Mouse (Mus musculus) layer of hippocampus, adult 9-11 months (tissue): ENCODE results near the gene Ugt1a7c.
"Not testable (repeated sequence)": the region's sequence is repeated elsewhere in the genome, so short reads cannot be mapped to it uniquely, and the experiment has no call there.

ENCODE experiments used
- DNase-seq: peaks from one replicate; pipeline ENCODE4 v3.0.0; 2022

The Ugt1a7c gene

DNA sequence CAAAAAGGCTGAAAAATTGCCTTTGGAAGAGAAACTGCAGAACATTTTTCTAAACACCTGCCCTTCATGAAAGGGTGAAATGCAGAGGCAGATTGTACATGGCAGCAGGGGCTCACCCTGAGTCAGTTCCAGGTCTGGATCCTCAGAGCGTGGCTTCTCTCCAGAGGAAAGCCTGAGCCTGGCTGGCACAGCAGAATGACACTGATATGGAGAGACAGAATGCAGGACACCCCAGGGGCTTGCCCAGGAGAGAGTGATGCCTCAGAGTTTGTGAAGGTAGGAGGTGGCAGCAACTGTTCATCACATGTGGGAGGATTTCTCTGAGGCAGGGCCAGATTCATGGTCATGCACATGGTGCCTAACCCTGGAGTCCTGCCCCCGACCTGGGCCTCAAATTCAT is 105.1 kb downstream of the Ugt1a7c start:
- no peak for DNase-seq

DNA sequence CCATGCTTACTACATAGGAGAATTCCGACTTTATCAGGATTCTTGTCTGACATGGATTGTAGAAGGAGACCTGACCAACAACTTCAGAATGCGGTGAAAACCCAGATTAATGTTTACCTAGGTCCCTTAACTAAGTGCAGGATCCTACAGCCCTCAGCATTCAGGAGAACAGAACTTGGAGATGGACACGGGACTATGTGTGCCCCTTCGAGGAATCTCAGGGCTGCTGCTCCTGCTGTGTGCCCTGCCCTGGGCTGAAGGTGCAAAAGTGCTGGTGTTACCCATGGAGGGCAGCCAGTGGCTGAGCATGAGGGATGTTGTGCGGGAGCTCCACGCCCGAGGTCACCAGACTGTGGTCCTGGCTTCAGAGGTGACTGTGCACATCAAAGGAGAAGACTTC is 105.6 kb downstream of the Ugt1a7c start, which contains the start of gene Ugt1a2:
Gene Ugt1a2, plus strand, starts transcription at position 146 of the 400 bp plus-strand sequence.
- DNase-seq = no peak

DNA sequence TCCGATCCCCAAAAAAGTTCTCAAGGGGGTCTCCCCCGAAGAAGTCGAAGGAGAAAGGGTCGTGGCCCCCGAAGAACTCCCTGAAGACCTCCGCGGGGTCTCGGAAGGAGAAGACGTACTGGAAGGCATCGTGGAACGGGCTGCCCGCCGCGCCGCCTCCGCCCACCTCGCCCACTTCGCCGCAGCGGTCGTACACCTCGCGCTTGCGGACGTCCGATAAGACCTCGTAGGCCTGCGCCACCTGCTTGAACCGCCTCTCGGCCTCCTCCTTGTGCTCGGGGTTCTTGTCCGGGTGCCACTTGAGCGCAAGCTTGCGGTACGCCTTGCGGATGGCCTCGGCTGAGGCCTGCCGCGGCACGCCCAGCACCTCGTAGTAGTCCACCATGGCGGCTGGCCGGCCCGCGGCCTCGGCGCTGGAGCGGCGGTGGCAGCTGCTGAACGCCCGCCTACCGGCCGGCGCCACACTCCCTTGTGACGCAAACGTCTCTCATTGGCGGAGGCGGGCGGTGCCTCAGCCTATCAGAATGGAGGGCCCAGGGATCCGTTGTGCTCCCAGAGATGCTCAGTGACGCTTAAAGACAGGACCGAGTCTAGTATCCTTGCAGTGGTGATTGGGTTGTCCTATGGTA is 110.5 kb downstream of the Ugt1a7c start, which contains the start of gene Dnajb3:
Gene Dnajb3, minus strand, starts transcription at position 489 of the 629 bp plus-strand sequence.
- DNase-seq = peak; percentile 89

DNA sequence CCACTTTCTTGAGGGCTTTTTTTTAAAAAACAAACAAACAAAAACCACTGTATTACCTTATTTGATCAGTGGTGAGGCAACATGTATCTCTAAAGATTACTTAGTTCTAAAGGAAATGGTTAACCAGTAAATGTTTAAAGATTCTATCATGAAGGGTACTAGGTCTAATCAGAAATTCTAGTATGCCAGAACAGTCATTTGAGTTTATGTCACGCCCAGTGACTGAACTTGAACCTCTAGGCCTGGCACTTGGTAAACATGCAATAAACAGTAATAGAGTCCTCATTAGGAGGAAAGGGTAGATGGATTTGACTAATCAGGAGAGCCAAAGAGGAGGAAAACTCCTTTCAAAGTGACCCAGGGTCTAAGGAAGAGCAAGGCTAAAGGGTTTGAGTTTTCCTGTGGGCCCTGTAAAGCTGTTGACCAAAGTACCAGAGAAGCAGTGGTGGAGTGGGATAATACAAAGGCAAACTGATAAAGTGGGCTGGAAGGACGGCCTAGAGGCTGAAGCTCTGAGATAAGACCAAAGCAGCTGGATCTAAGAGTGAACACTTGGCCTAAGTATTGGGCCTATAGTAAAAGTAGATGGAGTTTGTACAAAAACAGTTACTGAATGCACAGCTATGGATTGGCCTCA is 112.1 kb downstream of the Ugt1a7c start:
- no peak for DNase-seq

DNA sequence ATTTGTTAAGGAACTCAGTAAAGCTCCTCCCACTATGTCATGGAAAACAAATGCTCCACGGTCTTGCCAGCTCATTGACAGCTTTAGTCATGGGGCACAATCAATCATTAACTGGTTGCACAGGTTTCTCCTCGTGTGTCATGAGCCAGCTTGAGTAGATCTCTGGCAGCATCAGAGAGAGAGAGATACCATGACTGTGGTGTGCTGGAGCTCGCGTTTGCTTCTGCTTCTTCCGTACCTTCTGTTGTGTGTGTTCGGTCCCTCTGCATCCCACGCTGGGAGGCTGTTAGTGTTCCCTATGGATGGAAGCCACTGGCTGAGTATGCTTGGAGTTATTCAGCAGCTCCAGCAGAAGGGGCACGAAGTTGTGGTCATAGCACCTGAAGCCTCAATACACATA is 117.0 kb downstream of the Ugt1a7c start, which contains the start of gene Ugt1a1:
Gene Ugt1a1, plus strand, starts transcription at position 148 of the 400 bp plus-strand sequence.
- DNase-seq = no peak

DNA sequence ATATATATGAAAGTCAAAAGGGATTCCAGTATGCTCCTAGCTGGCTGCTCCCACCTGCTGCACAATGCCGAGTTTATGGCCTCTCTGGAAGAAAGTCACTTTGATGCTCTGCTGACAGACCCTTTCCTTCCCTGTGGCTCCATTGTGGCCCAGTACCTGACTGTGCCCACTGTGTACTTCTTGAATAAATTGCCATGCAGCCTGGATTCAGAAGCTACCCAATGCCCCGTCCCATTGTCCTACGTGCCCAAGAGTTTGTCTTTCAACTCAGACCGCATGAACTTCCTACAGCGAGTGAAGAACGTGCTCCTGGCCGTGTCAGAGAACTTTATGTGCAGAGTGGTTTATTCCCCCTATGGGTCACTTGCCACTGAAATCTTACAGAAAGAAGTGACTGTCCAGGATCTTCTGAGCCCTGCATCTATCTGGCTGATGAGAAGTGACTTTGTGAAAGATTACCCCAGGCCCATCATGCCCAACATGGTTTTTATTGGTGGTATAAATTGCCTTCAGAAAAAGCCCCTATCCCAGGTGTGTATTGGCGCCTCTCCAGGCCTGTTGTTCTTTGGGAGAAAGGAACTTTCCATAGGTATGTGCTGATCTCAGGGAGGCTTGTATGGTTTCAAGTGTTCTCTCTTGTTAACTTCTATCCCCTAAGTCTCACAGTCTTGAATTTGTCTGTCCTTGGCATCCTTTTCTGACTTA is 117.6 kb downstream of the Ugt1a7c start:
- DNase-seq = no peak

DNA sequence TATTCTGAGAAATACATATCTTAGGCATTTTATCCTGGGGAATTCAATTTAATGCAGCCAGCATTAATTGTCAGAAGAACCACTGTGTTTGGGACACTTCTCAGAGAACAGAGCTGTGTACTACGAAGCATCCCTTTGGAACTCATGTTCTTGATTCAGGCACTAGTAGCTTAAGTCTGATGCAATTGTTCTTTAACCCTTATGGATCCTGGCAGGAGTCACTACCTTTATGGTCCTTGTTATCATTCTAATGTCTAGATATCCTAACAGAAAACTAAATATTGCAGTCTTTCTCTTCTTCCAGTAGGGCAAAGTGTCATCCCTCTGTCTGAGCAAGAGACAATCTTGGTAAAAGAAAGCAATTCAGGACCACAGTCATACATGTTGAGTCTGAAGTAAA is 118.2 kb downstream of the Ugt1a7c start:
- DNase-seq = no peak

DNA sequence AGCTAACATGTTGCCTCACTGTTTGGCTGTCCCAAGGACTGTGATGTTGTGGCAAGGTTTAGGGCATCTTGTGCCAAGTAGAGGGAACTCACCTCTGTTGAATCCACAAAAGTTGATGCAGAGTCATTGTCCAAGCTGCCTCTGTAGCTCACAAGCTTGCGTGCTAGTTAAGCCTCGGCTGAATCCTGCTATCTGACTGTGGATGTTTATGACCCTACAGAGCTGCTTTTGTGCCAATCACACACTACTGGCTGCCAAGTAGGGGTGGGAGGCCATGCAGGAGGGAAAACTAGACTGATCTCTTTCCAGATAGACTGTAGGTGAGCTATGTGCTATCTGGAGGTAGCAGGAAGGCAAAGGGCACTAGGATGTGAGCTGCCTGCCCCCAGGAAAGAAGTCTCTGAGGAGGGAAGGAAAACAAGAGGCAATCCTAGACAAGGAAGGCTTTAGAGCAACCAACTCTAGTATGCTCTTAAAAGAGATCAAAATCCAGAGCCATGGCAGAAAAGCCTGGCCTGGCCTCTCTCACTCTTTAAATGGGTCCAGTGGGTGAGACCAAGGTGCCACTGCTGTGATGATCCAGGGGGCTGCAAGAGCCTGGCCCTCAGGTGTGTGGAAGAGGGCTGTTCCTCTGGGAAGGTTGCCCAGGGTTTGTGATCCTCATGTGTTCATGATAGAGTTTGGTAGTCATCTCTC is 119.1 kb downstream of the Ugt1a7c start:
- no peak for DNase-seq

DNA sequence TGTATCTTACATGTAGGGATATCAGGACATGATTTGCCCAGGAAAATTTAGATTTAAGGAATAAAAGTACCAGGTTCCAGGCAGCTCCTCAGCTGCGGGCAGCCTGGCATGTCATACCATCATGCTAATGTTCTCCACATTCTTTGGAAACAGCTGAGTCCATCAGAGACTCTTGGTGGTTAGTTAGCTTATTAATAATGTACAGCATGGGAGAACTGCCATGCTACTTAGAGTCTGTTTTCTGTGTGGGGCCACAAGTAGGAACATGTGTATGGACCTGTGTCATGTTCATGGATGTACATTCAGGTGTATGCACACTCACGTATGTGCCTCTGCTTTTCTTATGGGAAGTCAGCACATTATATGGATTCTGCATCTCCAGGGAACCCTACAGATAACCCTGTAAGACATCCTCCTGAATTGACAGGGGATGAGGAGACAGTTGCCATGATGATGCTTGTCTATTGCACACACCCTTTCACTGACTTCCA is 119.6 kb downstream of the Ugt1a7c start:
- DNase-seq = no peak

DNA sequence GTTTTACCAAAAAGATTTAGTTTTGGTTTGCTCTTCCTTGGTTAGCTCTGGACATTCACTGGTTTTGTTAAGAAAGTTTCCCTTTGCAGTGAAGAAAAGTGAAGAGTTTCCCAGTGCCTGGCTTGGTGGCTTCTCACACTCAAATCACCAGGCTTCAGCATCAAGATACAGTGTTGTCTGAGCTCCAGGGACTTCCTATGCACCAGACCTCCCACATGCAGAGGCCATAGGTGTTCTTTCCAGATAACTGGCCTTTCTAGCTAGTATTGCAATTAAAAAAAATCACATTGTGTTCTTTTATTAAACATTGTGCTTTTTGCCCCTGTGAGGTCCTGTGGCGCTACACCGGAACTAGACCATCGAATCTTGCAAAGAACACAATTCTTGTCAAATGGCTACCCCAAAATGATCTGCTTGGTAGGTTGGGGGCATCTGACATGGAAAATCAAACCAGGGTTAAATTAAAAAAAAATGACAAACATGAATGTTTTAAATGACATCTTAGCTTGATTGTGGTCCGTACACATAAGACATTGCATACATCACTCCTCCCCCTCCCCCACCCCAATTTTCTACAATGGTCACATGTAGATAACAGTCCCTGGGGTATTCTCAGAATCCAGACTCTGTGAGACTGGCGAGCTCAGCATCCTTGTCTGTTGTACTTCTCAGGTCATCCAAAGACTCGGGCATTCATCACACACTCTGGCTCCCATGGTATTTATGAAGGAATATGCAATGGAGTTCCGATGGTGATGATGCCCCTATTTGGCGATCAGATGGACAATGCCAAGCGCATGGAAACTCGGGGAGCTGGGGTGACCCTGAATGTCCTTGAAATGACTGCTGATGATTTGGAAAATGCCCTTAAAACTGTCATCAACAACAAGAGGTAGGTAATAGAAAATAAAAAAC is 120.9 kb downstream of the Ugt1a7c start:
- no peak for DNase-seq

DNA sequence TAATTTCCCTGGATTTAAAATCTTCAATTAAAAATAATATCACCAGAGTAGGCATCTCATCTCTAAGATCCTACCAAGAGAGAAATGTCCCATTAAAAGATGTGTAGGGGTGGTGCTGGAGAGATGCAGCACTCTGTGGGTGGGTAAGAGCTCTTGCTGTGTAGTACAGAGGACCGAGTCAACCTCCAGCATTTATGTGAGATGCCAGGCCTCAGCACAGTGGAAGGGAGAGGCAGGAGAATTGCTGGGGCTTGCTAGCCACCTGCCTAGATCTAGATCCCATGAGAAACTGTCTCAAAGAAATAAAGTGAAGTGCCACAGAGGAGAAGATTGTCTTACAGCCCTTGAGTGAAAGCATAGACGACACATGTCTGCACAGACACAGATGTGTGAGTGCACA is 121.7 kb downstream of the Ugt1a7c start:
- DNase-seq = no peak

DNA sequence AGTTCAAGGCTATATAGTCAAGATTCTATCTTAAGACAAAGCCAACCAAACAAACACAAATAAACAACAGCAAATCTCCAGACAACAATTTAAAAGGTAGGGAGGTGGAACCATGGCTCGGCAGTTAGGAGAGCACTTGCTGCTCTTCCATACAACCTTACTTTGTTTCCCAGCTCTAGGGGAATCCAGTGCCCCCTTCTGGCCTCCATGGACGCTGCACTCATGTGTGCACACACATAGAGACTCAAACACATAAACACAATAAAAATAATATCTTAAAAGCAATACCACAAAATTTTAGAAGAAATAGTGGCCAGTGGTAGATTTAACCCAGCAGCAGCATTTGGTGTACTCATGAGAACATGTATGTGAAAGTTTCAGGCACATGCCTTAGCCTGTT is 122.3 kb downstream of the Ugt1a7c start:
- DNase-seq = no peak

DNA sequence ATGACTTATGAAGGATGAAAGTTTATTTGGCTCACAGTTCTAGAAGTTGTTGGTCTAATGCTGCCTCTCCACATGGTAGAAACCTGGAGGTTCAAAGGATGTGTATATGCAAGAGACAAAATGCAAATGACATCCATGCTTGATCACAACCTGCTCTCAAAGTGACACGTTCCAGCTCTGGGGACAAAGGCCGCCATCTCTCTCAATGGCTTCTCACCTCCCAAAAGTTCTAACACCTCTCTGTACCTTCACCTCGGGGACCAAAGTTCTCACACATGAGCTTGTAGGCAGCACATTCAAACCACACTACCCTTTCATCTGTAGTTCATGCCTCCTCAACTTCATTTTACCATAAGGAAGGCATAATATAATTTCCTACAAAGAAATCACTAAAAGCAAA is 122.7 kb downstream of the Ugt1a7c start:
- no peak for DNase-seq

DNA sequence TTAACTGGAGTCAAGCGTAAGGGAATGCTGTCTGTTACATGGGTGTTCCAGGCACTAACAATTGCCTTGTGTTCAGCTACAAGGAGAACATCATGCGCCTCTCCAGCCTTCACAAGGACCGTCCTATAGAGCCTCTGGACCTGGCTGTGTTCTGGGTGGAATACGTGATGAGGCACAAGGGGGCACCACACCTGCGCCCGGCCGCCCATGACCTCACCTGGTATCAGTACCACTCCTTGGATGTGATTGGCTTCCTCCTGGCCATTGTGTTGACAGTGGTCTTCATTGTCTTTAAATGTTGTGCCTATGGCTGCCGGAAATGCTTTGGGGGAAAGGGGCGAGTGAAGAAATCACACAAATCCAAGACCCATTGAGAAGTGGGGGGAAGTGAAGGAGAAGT is 123.2 kb downstream of the Ugt1a7c start:
- no peak for DNase-seq

DNA sequence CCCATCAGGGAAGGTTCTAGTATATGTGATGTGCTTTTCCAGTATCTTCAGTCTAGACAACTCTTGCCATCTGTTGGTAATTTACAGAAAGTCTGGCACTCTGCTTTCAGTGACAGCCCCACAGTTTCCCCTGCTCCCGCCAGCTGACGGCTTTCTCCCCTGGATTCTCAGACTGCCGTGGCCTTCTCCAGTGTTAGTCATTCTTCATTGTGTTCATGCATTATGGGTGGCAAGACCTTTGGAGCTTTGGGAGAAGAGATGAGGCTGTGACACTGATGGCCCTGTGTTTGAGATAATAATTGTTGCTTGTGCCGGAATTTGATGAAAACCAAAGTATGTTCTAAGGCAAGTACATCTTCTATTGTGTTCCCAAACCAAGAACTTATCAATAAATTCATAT is 123.7 kb downstream of the Ugt1a7c start:
- no peak for DNase-seq

DNA sequence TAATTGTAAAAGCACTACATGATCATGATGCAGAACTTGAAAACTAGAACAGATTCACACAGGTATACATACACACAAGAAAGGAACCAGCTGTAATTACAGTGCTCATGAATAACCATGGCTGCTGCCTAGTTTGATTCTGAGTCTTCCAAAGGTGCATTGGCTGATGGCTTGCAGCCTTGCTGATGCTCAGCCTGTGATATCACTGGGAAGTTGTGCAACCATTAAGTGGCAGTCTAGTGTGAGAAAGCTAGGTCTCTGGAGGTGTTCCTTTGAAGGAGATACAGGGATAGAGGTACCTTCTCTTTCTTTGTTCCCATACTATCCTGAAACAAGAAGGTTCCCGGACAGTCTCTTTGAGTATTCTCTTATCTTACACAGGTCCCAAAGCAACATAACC is 124.2 kb downstream of the Ugt1a7c start:
- DNase-seq = no peak

DNA sequence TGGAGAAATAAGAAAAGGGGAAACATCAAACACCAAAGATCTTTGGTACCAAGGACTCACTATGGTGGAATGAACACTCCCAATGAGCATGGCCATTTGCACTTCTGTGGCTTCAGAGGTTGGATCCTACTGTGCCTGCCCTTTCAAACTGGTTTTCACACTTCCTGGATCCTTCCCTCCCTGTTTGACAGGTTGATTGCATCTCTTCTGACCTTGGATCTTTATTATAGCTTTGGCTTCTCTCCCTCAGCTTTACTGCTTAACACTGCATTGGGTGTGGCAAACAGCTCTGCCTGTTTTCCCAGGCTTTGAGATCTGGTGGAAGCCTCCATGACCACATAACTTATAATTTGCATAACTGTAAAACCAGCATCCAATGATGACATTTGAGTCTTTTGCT is 125.5 kb downstream of the Ugt1a7c start:
- DNase-seq = no peak

DNA sequence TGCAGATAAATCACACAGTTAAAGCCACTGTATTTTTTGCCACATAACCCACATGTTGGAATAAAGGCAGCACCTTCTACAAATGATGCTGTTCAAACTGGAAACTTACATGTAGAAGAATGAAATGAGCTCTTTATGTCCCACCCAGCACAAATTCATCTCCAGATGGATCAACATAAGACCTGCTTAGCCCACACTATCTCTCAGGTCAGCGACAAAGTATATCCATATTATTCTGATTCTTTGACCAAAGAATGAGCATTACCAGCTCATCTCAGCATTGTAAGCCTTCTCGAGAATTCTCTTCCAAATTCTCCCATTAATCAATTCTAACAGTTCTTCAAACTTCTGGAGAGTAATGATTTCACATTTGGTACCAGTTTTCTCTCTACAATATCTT is 127.4 kb downstream of the Ugt1a7c start:
- DNase-seq = no peak

DNA sequence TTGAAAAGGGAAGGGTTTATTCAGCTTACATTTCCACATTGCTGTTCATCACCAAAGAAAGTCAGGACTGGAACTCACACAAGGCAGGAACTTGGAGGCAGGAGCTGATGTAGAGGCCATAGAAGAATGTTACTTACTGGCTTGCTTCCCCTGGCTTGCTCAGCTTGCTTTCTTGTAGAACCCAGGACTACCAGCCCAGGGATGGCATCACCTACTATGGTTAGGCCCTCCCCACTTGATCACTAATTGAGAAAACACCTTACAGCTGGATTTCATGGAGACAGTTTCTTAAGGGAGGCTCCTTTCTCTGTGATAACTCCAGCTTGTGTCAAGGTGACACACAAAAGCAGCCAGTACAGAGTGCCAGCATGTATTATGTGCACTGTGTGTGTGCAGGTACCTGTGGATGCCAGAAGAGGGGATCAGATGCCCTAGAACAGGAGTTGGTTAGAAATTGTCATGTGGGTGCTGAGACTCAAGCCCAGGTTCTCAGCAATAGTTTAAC is 128.2 kb downstream of the Ugt1a7c start:
- not testable (repeated sequence) for DNase-seq

DNA sequence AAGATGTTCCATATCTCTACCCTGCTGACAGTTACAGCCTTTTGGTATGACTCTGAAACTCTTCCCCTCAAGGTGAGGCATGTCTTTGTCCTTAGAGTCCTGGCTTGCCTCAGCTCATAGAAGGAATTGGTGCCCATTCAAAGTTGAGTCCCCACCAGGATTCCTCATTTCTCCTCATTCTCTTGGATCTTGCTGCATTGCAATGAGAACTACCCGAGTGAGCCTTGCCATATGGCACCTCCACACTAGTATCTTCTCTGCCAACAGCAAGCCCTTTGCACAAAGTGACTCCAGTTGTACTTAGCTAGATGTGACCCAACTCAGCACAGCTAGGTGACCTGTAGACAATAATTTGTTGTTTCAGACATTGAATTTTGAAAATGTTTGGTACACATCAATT is 128.7 kb downstream of the Ugt1a7c start:
- DNase-seq = no peak

DNA sequence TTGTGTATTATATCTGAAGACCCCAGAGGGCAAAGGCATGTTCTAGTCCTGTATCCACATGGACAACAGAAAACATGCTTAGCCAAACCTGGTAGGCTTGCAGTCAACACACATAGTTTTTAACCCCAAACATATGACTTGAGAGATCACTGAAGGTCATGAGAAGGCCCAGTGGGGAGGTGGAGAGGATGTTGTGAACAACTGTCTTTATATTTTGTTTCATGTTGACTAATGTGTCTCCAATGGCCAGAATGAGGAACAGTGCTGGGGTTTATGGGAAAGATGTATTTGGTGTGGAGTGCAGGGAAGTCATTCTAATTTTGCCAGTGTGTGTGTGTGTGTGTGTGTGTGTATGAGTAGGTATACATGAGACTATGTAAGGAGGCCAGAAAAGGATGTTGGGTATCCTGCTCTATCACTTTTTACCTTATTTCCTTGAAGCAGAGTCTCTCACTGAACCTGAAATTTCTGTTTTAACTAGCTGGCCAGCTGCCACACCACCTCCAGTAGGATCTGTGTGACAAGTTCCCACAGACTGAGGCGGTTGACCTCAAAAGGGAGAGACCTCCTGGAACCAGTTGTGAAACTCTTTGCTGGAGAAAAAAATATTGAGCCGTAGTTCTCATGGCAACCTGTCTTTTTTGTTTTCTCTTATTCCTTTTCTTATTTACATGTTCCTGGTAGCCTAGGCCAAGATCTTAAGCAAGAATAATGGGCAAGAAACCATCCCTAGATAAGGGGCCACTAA is 129.3 kb downstream of the Ugt1a7c start:
- no peak for DNase-seq
